Mouse (Mus musculus) liver, postnatal 0 days (tissue): ENCODE measurements around the gene Nup85.

Experiments used
- CTCF ChIP-seq: sonication (generic); IDR thresholded peaks from 2 replicates; pipeline ENCODE4 v1.5.1; 2016; ENCODE audit warnings: antibody characterized with exemption, low read depth
- EP300 ChIP-seq: IDR thresholded peaks from 2 replicates; pipeline ENCODE4 v1.6.1; 2016; ENCODE audit warnings: antibody characterized with exemption, low read depth, mild to moderate bottlenecking

DNA sequence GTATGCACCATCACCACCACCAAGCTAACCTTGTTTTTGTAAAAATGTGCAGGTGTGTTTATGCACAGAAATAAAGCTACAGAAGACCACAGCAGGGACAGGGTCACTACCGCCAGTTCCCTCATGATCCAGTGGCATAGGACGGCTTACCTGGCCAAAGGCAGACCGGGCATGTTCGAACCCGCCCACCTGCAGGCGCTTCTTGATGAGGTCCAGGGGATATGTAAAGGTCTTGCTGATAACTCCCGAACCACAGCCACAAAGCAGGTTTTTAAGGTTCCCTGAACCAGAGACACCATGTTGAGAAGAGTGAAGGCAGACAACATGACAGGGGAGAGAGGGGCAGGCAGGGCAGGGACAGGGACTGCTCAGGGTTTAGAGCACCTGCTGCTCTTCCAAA lies 52.1 kb downstream of the Nup85 start:
- TF ChIP-seq CTCF (no peak), EP300 (no peak)
